Mouse (Mus musculus): ENCODE results near the gene Ttc28.

DNA sequence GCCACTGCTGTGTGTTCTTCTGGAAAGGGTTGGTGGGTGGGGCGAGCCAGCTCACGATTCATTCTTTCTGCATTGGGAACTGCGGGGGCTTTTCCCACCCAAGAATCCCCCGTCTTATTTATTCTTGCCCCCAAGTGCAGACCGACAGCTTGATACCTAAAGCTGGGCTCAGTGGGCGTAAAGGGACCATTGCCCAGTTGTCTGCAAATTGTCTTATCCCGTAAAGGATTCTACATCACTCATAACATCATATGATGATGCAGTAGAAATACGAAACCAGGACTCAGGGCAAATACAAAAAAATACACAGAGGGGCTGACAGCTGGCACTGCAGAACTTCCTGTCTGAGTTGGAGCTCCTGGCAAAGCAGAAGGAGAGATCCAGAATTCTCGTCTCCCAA lies 336.6 kb downstream of the Ttc28 start:
- TF ChIP-seq RCOR1 (conservative IDR thresholded peaks at IDR 0.05; ENCODE audit: low read depth, low read length), result no peak
- TF ChIP-seq POLR2A (IDR thresholded peaks at IDR 0.05; ENCODE audit: low read depth, low read length), result no peak
- no peak for TF ChIP-seq ZMIZ1 (IDR thresholded peaks at IDR 0.05; ENCODE audit: low read depth, low read length)
- no peak for TF ChIP-seq NRF1 (IDR thresholded peaks at IDR 0.05; ENCODE audit: low read depth, low read length)

Measured in CH12.LX (cell line).